Mouse (Mus musculus) CH12.LX (cell line): ENCODE data around the gene Ap1g1.

ENCODE experiments used
- BHLHE40 ChIP-seq: IDR thresholded peaks from 2 replicates; pipeline ENCODE4 v1.6.1; 2011; ENCODE audit warnings: mild to moderate bottlenecking, low read depth, low read length, improper control_type of control experiment
- CTCF ChIP-seq, 2 experiments: IDR thresholded peaks in 1 of 2; conservative IDR thresholded peaks in 1 of 2; 2 replicates each; pipeline ENCODE4 v1.5.1; 2011 to 2012; ENCODE audit warnings: low read depth in 2 of 2, low read length in 2 of 2, improper control_type of control experiment in 1 of 2, inconsistent platforms in 1 of 2, mild to moderate bottlenecking in 1 of 2, moderate library complexity in 1 of 2
- E2F4 ChIP-seq: IDR thresholded peaks from 2 replicates; pipeline ENCODE4 v1.6.1; 2011; ENCODE audit warnings: low read depth, low read length, improper control_type of control experiment; ENCODE audit not compliant: insufficient replicate concordance
- EP300 ChIP-seq: IDR thresholded peaks from 2 replicates; pipeline ENCODE4 v1.6.1; 2011; ENCODE audit warnings: low read length, improper control_type of control experiment
- GABPA ChIP-seq: IDR thresholded peaks from 2 replicates; pipeline ENCODE4 v1.6.1; 2012; ENCODE audit warnings: low read depth, low read length, improper control_type of control experiment, inconsistent platforms; ENCODE audit not compliant: insufficient replicate concordance
- JUN ChIP-seq: IDR thresholded peaks from 2 replicates; pipeline ENCODE4 v1.6.1; 2011; ENCODE audit warnings: low read depth, mild to moderate bottlenecking, low read length, improper control_type of control experiment, moderate library complexity; ENCODE audit not compliant: insufficient read depth
- NELFE ChIP-seq: IDR thresholded peaks from 2 replicates; pipeline ENCODE4 v1.6.1; 2011; ENCODE audit warnings: low read depth, low read length, improper control_type of control experiment
- POLR2A ChIP-seq: IDR thresholded peaks from 2 replicates; pipeline ENCODE4 v1.6.1; 2011; ENCODE audit warnings: low read depth, mild to moderate bottlenecking, improper control_type of control experiment, low read length
- SMC3 ChIP-seq: IDR thresholded peaks from 2 replicates; pipeline ENCODE4 v1.6.1; 2011; ENCODE audit warnings: low read depth, low read length, improper control_type of control experiment
- TBP ChIP-seq: conservative IDR thresholded peaks from 2 replicates; pipeline ENCODE4 v1.6.1; 2011; ENCODE audit warnings: low read depth, low read length, improper control_type of control experiment
- ZNF384 ChIP-seq: IDR thresholded peaks from 2 replicates; pipeline ENCODE4 v1.6.1; 2012; ENCODE audit warnings: low read depth, low read length, improper control_type of control experiment, inconsistent platforms

GRCm38 (mm10) chr8:109799245-109799644, 20.9 kb downstream of the Ap1g1 start:
- TF ChIP-seq POLR2A (no peak), GABPA (no peak), NELFE (no peak), TBP (no peak), E2F4 (no peak), BHLHE40 (no peak), CTCF (conservative IDR thresholded peaks at IDR 0.05 in 1 of 2, IDR thresholded peaks at IDR 0.05 in 1 of 2; ENCODE audit: low read depth in 2 of 2, low read length in 2 of 2) (no peak), EP300 (no peak), JUN (no peak), ZNF384 (no peak), SMC3 (no peak)
